Mouse (Mus musculus): ENCODE data around the gene Gpr87.
"Not testable (repeated sequence)": the region's sequence is repeated elsewhere in the genome, so short reads cannot be mapped to it uniquely, and the experiment has no call there.

Gpr87 gene

GRCm38 (mm10) chr3:59187336-59187735 lies 7.6 kb downstream of the Gpr87 start:
- DNase-seq (ENCODE audit: low spot score in 2 of 2): no peak

- no peak for DNase-seq (ENCODE audit: low spot score in 2 of 2)
Observed at GRCm38 (mm10) chr3:59185662-59186061, 9.2 kb downstream of the Gpr87 start.

- no peak for DNase-seq (ENCODE audit: low spot score in 2 of 2)
Observed at GRCm38 (mm10) chr3:59182129-59182528, 12.8 kb downstream of the Gpr87 start.

GRCm38 (mm10) chr3:59181134-59181533 lies 13.8 kb downstream of the Gpr87 start:
- no peak for DNase-seq (ENCODE audit: low spot score in 2 of 2)

- DNase-seq (ENCODE audit: low spot score in 2 of 2): no peak
Observed at GRCm38 (mm10) chr3:59176871-59177270, 18.0 kb downstream of the Gpr87 start.

GRCm38 (mm10) chr3:59175234-59175633 lies 19.7 kb downstream of the Gpr87 start:
- DNase-seq (ENCODE audit: low spot score in 2 of 2): peak; percentile 26 to 58

- DNase-seq (ENCODE audit: low spot score in 2 of 2): no peak
Observed at GRCm38 (mm10) chr3:59174426-59175154, 20.3 kb downstream of the Gpr87 start.

GRCm38 (mm10) chr3:59169921-59170627 lies 24.8 kb downstream of the Gpr87 start:
- DNase-seq (ENCODE audit: low spot score in 2 of 2): no peak

GRCm38 (mm10) chr3:59169215-59169614 lies 25.7 kb downstream of the Gpr87 start:
- no peak for DNase-seq (ENCODE audit: low spot score in 2 of 2)

GRCm38 (mm10) chr3:59168476-59168875 lies 26.4 kb downstream of the Gpr87 start:
- no peak for DNase-seq (ENCODE audit: low spot score in 2 of 2)

- DNase-seq (ENCODE audit: low spot score in 2 of 2): no peak
Observed at GRCm38 (mm10) chr3:59167417-59168054, 27.4 kb downstream of the Gpr87 start.

GRCm38 (mm10) chr3:59160465-59160864 lies 34.4 kb downstream of the Gpr87 start:
- DNase-seq (ENCODE audit: low spot score in 2 of 2): no peak

- no peak for DNase-seq (ENCODE audit: low spot score in 2 of 2)
Observed at GRCm38 (mm10) chr3:59157048-59157447, 37.9 kb downstream of the Gpr87 start.

- DNase-seq (ENCODE audit: low spot score in 2 of 2): no peak
Observed at GRCm38 (mm10) chr3:59155404-59155803, 39.5 kb downstream of the Gpr87 start.

- no peak for DNase-seq (ENCODE audit: low spot score in 2 of 2)
Observed at GRCm38 (mm10) chr3:59154888-59155287, 40.0 kb downstream of the Gpr87 start.

GRCm38 (mm10) chr3:59153424-59153823 lies 41.5 kb downstream of the Gpr87 start, which contains the start of gene P2ry14:
Gene P2ry14 (minus strand): TSS chr3:59153618.
- no peak for DNase-seq (ENCODE audit: low spot score in 2 of 2)

- no peak for DNase-seq (ENCODE audit: low spot score in 2 of 2)
Observed at GRCm38 (mm10) chr3:59150624-59151023, 44.3 kb downstream of the Gpr87 start.

GRCm38 (mm10) chr3:59149646-59150045 lies 45.3 kb downstream of the Gpr87 start:
- no peak for DNase-seq (ENCODE audit: low spot score in 2 of 2)

- no peak for DNase-seq (ENCODE audit: low spot score in 2 of 2)
Observed at GRCm38 (mm10) chr3:59145194-59145593, 49.7 kb downstream of the Gpr87 start.

GRCm38 (mm10) chr3:59141507-59142305 lies 53.2 kb downstream of the Gpr87 start:
- no peak for DNase-seq (ENCODE audit: low spot score in 2 of 2)

GRCm38 (mm10) chr3:59140941-59141340 lies 54.0 kb downstream of the Gpr87 start:
- DNase-seq (ENCODE audit: low spot score in 2 of 2): not testable (repeated sequence)

- DNase-seq (ENCODE audit: low spot score in 2 of 2): no peak
Observed at GRCm38 (mm10) chr3:59140115-59140514, 54.8 kb downstream of the Gpr87 start.
